Mouse (Mus musculus): ENCODE data around the gene 2310046K23Rik. TPM values are rescaled to one million over a fixed set of nuclear protein-coding genes. Genes with fewer than 3 reads are reported as not detected.

The 2310046K23Rik gene
- not detected in 2 replicates for polyA plus RNA-seq (2015; fragmentation: Nextera tagmentation; extraction: Ambion mirVana)

DNA sequence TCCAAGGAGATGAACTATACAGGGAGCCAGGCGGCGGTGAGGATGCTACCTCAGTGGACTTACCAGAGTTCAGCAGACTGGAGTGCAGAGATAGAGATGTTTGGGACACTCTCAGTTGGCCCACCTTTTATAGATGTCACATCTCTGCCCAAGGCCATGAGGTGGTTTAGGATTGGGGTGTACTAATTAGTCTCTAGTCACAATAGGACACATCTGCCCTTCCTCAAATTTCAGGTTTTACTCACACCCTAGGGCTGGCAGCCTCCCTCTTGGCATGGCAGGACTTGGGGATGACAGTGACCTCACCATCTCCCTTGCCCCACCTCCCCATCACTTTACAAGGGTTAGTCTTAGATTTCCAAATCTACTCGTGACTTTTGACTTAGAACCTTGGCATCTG, at the start of gene 2310046K23Rik:
2310046K23Rik (minus strand) TSS at position 101 of the 400 bp plus-strand sequence.

GRCm38 (mm10) chr3:92573449-92574041, 39.2 kb upstream of the 2310046K23Rik start, which contains the start of gene Ivl:
TSS of gene Ivl (minus strand) at chr3:92573735.

DNA sequence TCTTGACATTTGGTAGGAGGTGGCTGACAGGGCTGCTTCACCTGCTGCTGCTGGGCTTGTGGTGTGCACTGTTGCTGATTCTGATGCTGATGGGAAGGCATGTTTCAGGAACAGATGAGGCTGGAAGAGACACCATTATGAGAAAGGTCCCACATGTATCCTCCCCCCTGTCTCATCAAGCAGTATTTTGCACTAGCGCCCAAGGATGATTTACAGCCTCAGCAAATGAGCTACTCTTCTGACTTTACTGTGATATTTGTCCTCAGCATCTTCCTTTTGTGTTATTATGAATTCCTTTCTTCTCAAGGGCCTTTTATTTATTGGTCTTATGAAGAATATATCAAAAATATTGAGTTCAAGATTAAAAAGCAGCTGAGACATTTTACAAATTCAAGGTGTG, 33.9 kb downstream of the 2310046K23Rik start, which contains the start of gene Sprr4:
Sprr4 (minus strand) TSS at position 101 of the 400 bp plus-strand sequence.

GRCm38 (mm10) chr3:92485863-92486262, 48.4 kb downstream of the 2310046K23Rik start, which contains the start of gene Sprr1a:
TSS of gene Sprr1a (minus strand) at chr3:92485895.

Other genes with a start within 250 kb of the 2310046K23Rik start
- gene Sprr2a3, start 249.1 kb downstream of the 2310046K23Rik start, polyA plus RNA-seq (2015; fragmentation: Nextera tagmentation; extraction: Ambion mirVana) = 0.76 TPM in 1 of 2 replicates, not detected in the other
- not detected in 2 replicates for gene Sprr2b, start 217.9 kb downstream of the 2310046K23Rik start, polyA plus RNA-seq (2015; fragmentation: Nextera tagmentation; extraction: Ambion mirVana)
- gene Sprr2d, start 195.4 kb downstream of the 2310046K23Rik start, polyA plus RNA-seq (2015; fragmentation: Nextera tagmentation; extraction: Ambion mirVana) = 1.0 TPM in 1 of 2 replicates, not detected in the other
- gene Sprr2e, start 182.4 kb downstream of the 2310046K23Rik start, polyA plus RNA-seq (2015; fragmentation: Nextera tagmentation; extraction: Ambion mirVana) = not detected in 2 replicates
- gene Sprr2f, start 169.3 kb downstream of the 2310046K23Rik start, polyA plus RNA-seq (2015; fragmentation: Nextera tagmentation; extraction: Ambion mirVana) = not detected in 2 replicates
- 0.84 TPM in 1 of 2 replicates, not detected in the other for gene Sprr2h, start 148.8 kb downstream of the 2310046K23Rik start, polyA plus RNA-seq (2015; fragmentation: Nextera tagmentation; extraction: Ambion mirVana)
- not detected in 2 replicates for gene Sprr2i, start 126.5 kb downstream of the 2310046K23Rik start, polyA plus RNA-seq (2015; fragmentation: Nextera tagmentation; extraction: Ambion mirVana)
- gene Sprr2j-ps, start 116.4 kb downstream of the 2310046K23Rik start, polyA plus RNA-seq (2015; fragmentation: Nextera tagmentation; extraction: Ambion mirVana) = not detected in 2 replicates
- 8.4 and 11.3 TPM in 2 replicates for gene Gm9774, start 105.1 kb downstream of the 2310046K23Rik start, polyA plus RNA-seq (2015; fragmentation: Nextera tagmentation; extraction: Ambion mirVana)
- gene Sprr2k, start 101.9 kb downstream of the 2310046K23Rik start, polyA plus RNA-seq (2015; fragmentation: Nextera tagmentation; extraction: Ambion mirVana) = not detected in 2 replicates
- 2.6 TPM in 1 of 2 replicates, not detected in the other for gene Sprr1b, start 95.7 kb downstream of the 2310046K23Rik start, polyA plus RNA-seq (2015; fragmentation: Nextera tagmentation; extraction: Ambion mirVana)
- not detected in 2 replicates for gene Sprr3, start 75.8 kb downstream of the 2310046K23Rik start, polyA plus RNA-seq (2015; fragmentation: Nextera tagmentation; extraction: Ambion mirVana)
- not detected in 2 replicates for gene Sprr1a, start 48.6 kb downstream of the 2310046K23Rik start, polyA plus RNA-seq (2015; fragmentation: Nextera tagmentation; extraction: Ambion mirVana)
- not detected in 2 replicates for gene Sprr4, start 34.0 kb downstream of the 2310046K23Rik start, polyA plus RNA-seq (2015; fragmentation: Nextera tagmentation; extraction: Ambion mirVana)
- 4.4 TPM in 1 of 2 replicates, not detected in the other for gene Ivl, start 39.2 kb upstream of the 2310046K23Rik start, polyA plus RNA-seq (2015; fragmentation: Nextera tagmentation; extraction: Ambion mirVana)
- gene Smcp, start 54.5 kb upstream of the 2310046K23Rik start, polyA plus RNA-seq (2015; fragmentation: Nextera tagmentation; extraction: Ambion mirVana) = not detected in 2 replicates
- gene 2210017I01Rik, start 73.0 kb upstream of the 2310046K23Rik start, polyA plus RNA-seq (2015; fragmentation: Nextera tagmentation; extraction: Ambion mirVana) = not detected in 2 replicates
- gene Lce6a, start 87.1 kb upstream of the 2310046K23Rik start, polyA plus RNA-seq (2015; fragmentation: Nextera tagmentation; extraction: Ambion mirVana) = 3.9 TPM in 1 of 2 replicates, not detected in the other
- gene Lce1a1, start 113.8 kb upstream of the 2310046K23Rik start, polyA plus RNA-seq (2015; fragmentation: Nextera tagmentation; extraction: Ambion mirVana) = 10.0 TPM in 1 of 2 replicates, not detected in the other
- gene Lce1b, start 122.4 kb upstream of the 2310046K23Rik start, polyA plus RNA-seq (2015; fragmentation: Nextera tagmentation; extraction: Ambion mirVana) = 4.4 TPM in 1 of 2 replicates, not detected in the other
- 22.2 TPM in 1 of 2 replicates, not detected in the other for gene Lce1a2, start 135.8 kb upstream of the 2310046K23Rik start, polyA plus RNA-seq (2015; fragmentation: Nextera tagmentation; extraction: Ambion mirVana)
- gene Lce1c, start 144.7 kb upstream of the 2310046K23Rik start, polyA plus RNA-seq (2015; fragmentation: Nextera tagmentation; extraction: Ambion mirVana) = 19.1 TPM in 1 of 2 replicates, not detected in the other
- gene Lce1d, start 152.7 kb upstream of the 2310046K23Rik start, polyA plus RNA-seq (2015; fragmentation: Nextera tagmentation; extraction: Ambion mirVana) = 4.5 TPM in 1 of 2 replicates, not detected in the other
- 9.5 TPM in 1 of 2 replicates, not detected in the other for gene Lce1e, start 174.6 kb upstream of the 2310046K23Rik start, polyA plus RNA-seq (2015; fragmentation: Nextera tagmentation; extraction: Ambion mirVana)
- gene Lce1f, start 185.8 kb upstream of the 2310046K23Rik start, polyA plus RNA-seq (2015; fragmentation: Nextera tagmentation; extraction: Ambion mirVana) = 9.6 TPM in 1 of 2 replicates, not detected in the other
- not detected in 2 replicates for gene Gm38119, start 204.6 kb upstream of the 2310046K23Rik start, polyA plus RNA-seq (2015; fragmentation: Nextera tagmentation; extraction: Ambion mirVana)
- 5.5 TPM in 1 of 2 replicates, not detected in the other for gene Lce1g, start 217.8 kb upstream of the 2310046K23Rik start, polyA plus RNA-seq (2015; fragmentation: Nextera tagmentation; extraction: Ambion mirVana)
- gene Lce1h, start 230.6 kb upstream of the 2310046K23Rik start, polyA plus RNA-seq (2015; fragmentation: Nextera tagmentation; extraction: Ambion mirVana) = 5.9 TPM in 1 of 2 replicates, not detected in the other
- 12.5 TPM in 1 of 2 replicates, not detected in the other for gene Lce1i, start 244.4 kb upstream of the 2310046K23Rik start, polyA plus RNA-seq (2015; fragmentation: Nextera tagmentation; extraction: Ambion mirVana)